Mouse (Mus musculus) embryonic facial prominence, embryonic 15.5 days (tissue): ENCODE measurements around the gene Gm36210. TPM values are rescaled to one million over a fixed set of nuclear protein-coding genes. Genes with fewer than 3 reads are reported as not detected.
"Not testable (repeated sequence)": the region's sequence is repeated elsewhere in the genome, so short reads cannot be mapped to it uniquely, and the experiment has no call there.

Experiments
- ATAC-seq: fragments of 200-750 bp; cut with Nextera tagmentation; 2 replicates; pipeline ENCODE4 v1.8.0; 2017; ENCODE audit warnings: low read depth, moderate TSS enrichment; ENCODE audit not compliant: insufficient number of reproducible peaks, low FRiP score, low TSS enrichment
- H3K27ac ChIP-seq: fragments of 300-500 bp; sonication (generic); replicated peaks from 2 replicates; pipeline ENCODE4 v1.5.1; 2015; ENCODE audit warnings: mild to moderate bottlenecking, inconsistent platforms
- H3K27me3 ChIP-seq: fragments of 300-500 bp; sonication (generic); 2 replicates; pipeline ENCODE4 v1.6.1; 2015; ENCODE audit warnings: inconsistent platforms
- H3K36me3 ChIP-seq: fragments of 300-500 bp; sonication (generic); 2 replicates; pipeline ENCODE4 v1.6.1; 2015; ENCODE audit warnings: mild to moderate bottlenecking, inconsistent platforms
- H3K4me1 ChIP-seq: fragments of 300-500 bp; sonication (generic); 2 replicates; pipeline ENCODE4 v1.6.1; 2015; ENCODE audit warnings: inconsistent platforms
- H3K4me2 ChIP-seq: fragments of 300-500 bp; sonication (generic); replicated peaks from 2 replicates; pipeline ENCODE4 v1.6.1; 2015; ENCODE audit warnings: mild to moderate bottlenecking, inconsistent platforms
- H3K4me3 ChIP-seq: fragments of 300-500 bp; sonication (generic); replicated peaks from 2 replicates; pipeline ENCODE4 v1.5.1; 2015; ENCODE audit warnings: mild to moderate bottlenecking, inconsistent platforms
- H3K9ac ChIP-seq: fragments of 300-500 bp; sonication (generic); 2 replicates; pipeline ENCODE4 v1.6.1; 2015; ENCODE audit warnings: inconsistent platforms
- H3K9me3 ChIP-seq: fragments of 300-500 bp; sonication (generic); replicated peaks from 2 replicates; pipeline ENCODE4 v1.6.1; 2016; ENCODE audit warnings: inconsistent platforms
- WGBS: fragments of 180-500 bp; shearing (Covaris S2); methylation state at CpG from one replicate; pipeline ENCODE4 v1.1.7; 2015; 5-methylcytosine and 5-hydroxymethylcytosine counted together
- polyA plus RNA-seq: library from polyadenylated mRNA; unstranded; fragments of >200 nt; fragmentation: Nextera tagmentation; extraction: Ambion mirVana; gene quantifications from 2 replicates; pipeline ENCODE4 v1.2.1, GENCODE M21; 2015

The Gm36210 gene
- polyA plus RNA-seq, 1 experiment from 2014 or later, result not detected

GRCm38 (mm10) chr7:4877226-4877625 is 29.1 kb downstream of the Gm36210 start:
- no peak for ATAC-seq
- Histone ChIP-seq H3K9me3 (no peaks in the 10 kb centered on the region), H3K4me2 (peak overlapping the region; percentile 87), H3K27me3 (no peaks in the 10 kb centered on the region), H3K27ac (peak overlapping the region; percentile 49), H3K9ac (peak overlapping the region; percentile 56), H3K36me3 (no peaks in the 10 kb centered on the region), H3K4me1 (peaks cover 15% of the 10 kb centered on the region), H3K4me3 (peak overlapping the region; percentile 61)
- WGBS, result 4% methylated on average over 11 of the region's 11 CpGs

GRCm38 (mm10) chr7:4876753-4877221 is 29.5 kb downstream of the Gm36210 start, which contains the start of gene Isoc2a:
Gene Isoc2a, plus strand, starts transcription at chr7:4877153.
- H3K9ac ChIP-seq, result peak within 1 kb of the TSS; percentile 56
- peak within 1 kb of the TSS; percentile 61 for H3K4me3 ChIP-seq
- WGBS, result under 1% methylated on average over 22 of the region's 22 CpGs
- peaks cover 15% of the 10 kb centered on the region for H3K4me1 ChIP-seq
- H3K27me3 ChIP-seq, result no peaks in the 10 kb centered on the region
- H3K9me3 ChIP-seq, result no peaks in the 10 kb centered on the region
- peak; percentile 99 for ATAC-seq
- H3K4me2 ChIP-seq, result peak within 1 kb of the TSS; percentile 87
- peak within 1 kb of the TSS; percentile 49 for H3K27ac ChIP-seq
- H3K36me3 ChIP-seq, result no peaks in the 10 kb centered on the region

GRCm38 (mm10) chr7:4870133-4870532 is 36.2 kb downstream of the Gm36210 start, which contains the start of gene Isoc2b:
Gene Isoc2b, minus strand, starts transcription at chr7:4870258.
- Histone ChIP-seq H3K36me3 (no peaks in the 10 kb centered on the region), H3K9me3 (no peaks in the 10 kb centered on the region), H3K4me1 (peaks cover 10% of the 10 kb centered on the region; the same call in 1 of the 2 replicates), H3K4me2 (no peak within 1 kb of the TSS), H3K9ac (no peak within 1 kb of the TSS), H3K27ac (no peak within 1 kb of the TSS), H3K27me3 (no peaks in the 10 kb centered on the region), H3K4me3 (no peak within 1 kb of the TSS)
- 49% methylated on average over 6 of the region's 6 CpGs for WGBS
- no peak for ATAC-seq

- H3K27ac ChIP-seq, result peak overlapping the region; percentile 74
- ATAC-seq, result no peak
- 31% methylated on average over 10 of the region's 10 CpGs for WGBS
Observed at GRCm38 (mm10) chr7:4866631-4867180, 39.6 kb downstream of the Gm36210 start.

GRCm38 (mm10) chr7:4865579-4866493 is 40.5 kb downstream of the Gm36210 start:
- peak; percentile 100 for ATAC-seq
- Histone ChIP-seq H3K4me3 (peak overlapping the region; percentile 65), H3K4me2 (peak overlapping the region; percentile 55), H3K36me3 (no peaks in the 10 kb centered on the region), H3K9me3 (no peaks in the 10 kb centered on the region), H3K9ac (peak overlapping the region; percentile 49), H3K4me1 (peaks cover 14% of the 10 kb centered on the region), H3K27me3 (no peaks in the 10 kb centered on the region), H3K27ac (peak overlapping the region; percentile 74)
- WGBS, result 5% methylated on average over 40 of the region's 40 CpGs

More at GRCm38 (mm10) chr7:4866631-4867180, 39.6 kb downstream of the Gm36210 start:
- H3K9me3 ChIP-seq, result no peaks in the 10 kb centered on the region
- peaks cover 14% of the 10 kb centered on the region for H3K4me1 ChIP-seq
- peak overlapping the region; percentile 55 for H3K4me2 ChIP-seq
- H3K36me3 ChIP-seq, result no peaks in the 10 kb centered on the region
- H3K27me3 ChIP-seq, result no peaks in the 10 kb centered on the region
- peak overlapping the region; percentile 49 for H3K9ac ChIP-seq
- peak overlapping the region; percentile 65 for H3K4me3 ChIP-seq

GRCm38 (mm10) chr7:4865090-4865489 is 41.2 kb downstream of the Gm36210 start:
- no peaks in the 10 kb centered on the region for H3K36me3 ChIP-seq
- no peak overlapping the region for H3K9ac ChIP-seq
- peak overlapping the region; percentile 65 for H3K4me3 ChIP-seq
- H3K4me1 ChIP-seq, result peaks cover 16% of the 10 kb centered on the region
- ATAC-seq, result no peak
- no peaks in the 10 kb centered on the region for H3K27me3 ChIP-seq
- H3K27ac ChIP-seq, result peak overlapping the region; percentile 65; the same call in 1 of the 2 replicates
- peak overlapping the region; percentile 55 for H3K4me2 ChIP-seq
- 61% methylated on average over 5 of the region's 5 CpGs for WGBS
- no peaks in the 10 kb centered on the region for H3K9me3 ChIP-seq

- 51% methylated on average over 5 of the region's 5 CpGs for WGBS
- Histone ChIP-seq H3K4me2 (no peak overlapping the region), H3K27ac (peak overlapping the region; percentile 71; the same call in 1 of the 2 replicates), H3K36me3 (no peaks in the 10 kb centered on the region), H3K27me3 (no peaks in the 10 kb centered on the region), H3K4me3 (no peak overlapping the region), H3K9me3 (no peaks in the 10 kb centered on the region), H3K4me1 (peaks cover 21% of the 10 kb centered on the region), H3K9ac (no peak overlapping the region)
- ATAC-seq, result no peak
Observed at GRCm38 (mm10) chr7:4864130-4864845, 42.0 kb downstream of the Gm36210 start.

- H3K27me3 ChIP-seq, result no peaks in the 10 kb centered on the region
- no peak overlapping the region for H3K4me3 ChIP-seq
- no peak overlapping the region for H3K9ac ChIP-seq
- H3K4me2 ChIP-seq, result no peak overlapping the region
- H3K4me1 ChIP-seq, result peaks cover 21% of the 10 kb centered on the region
- no peak for ATAC-seq
- no peaks in the 10 kb centered on the region for H3K36me3 ChIP-seq
- 72% methylated on average over 7 of the region's 7 CpGs for WGBS
- H3K27ac ChIP-seq, result peak overlapping the region; percentile 71
- H3K9me3 ChIP-seq, result no peaks in the 10 kb centered on the region
Observed at GRCm38 (mm10) chr7:4863541-4864080, 42.7 kb downstream of the Gm36210 start.

GRCm38 (mm10) chr7:4863041-4863440 is 43.3 kb downstream of the Gm36210 start:
- H3K9ac ChIP-seq, result no peak overlapping the region
- H3K4me2 ChIP-seq, result no peak overlapping the region
- no peaks in the 10 kb centered on the region for H3K27me3 ChIP-seq
- H3K9me3 ChIP-seq, result no peaks in the 10 kb centered on the region
- no peaks in the 10 kb centered on the region for H3K36me3 ChIP-seq
- ATAC-seq, result no peak
- H3K27ac ChIP-seq, result peak overlapping the region; percentile 71
- H3K4me1 ChIP-seq, result peaks cover 21% of the 10 kb centered on the region
- 9% methylated on average over 1 of the region's 1 CpGs for WGBS
- no peak overlapping the region for H3K4me3 ChIP-seq

GRCm38 (mm10) chr7:4860926-4861325 is 45.4 kb downstream of the Gm36210 start:
- H3K9ac ChIP-seq, H3K9me3 ChIP-seq, H3K36me3 ChIP-seq, H3K4me2 ChIP-seq, ATAC-seq, H3K27me3 ChIP-seq, H3K27ac ChIP-seq, H3K4me3 ChIP-seq: not testable (repeated sequence)
- 46% methylated on average over 3 of the region's 3 CpGs for WGBS
- H3K4me1 ChIP-seq, result peaks cover 17% of the 10 kb centered on the region
